Mouse (Mus musculus) forebrain, embryonic 10.5 days (tissue): ENCODE results near the gene Dennd4c. TPM values are rescaled to one million over a fixed set of nuclear protein-coding genes. Genes with fewer than 3 reads are reported as not detected.
A peak's percentile ranks its signal among the peaks of the same experiment; 100 is the strongest.

ENCODE experiments used
- DNase-seq: peaks from one replicate; pipeline ENCODE4 v3.0.0-alpha.2; 2017; ENCODE audit warnings: low spot score; ENCODE audit errors: extremely low spot score
- H3K27ac ChIP-seq: fragments of 300-500 bp; sonication (generic); 2 replicates; pipeline ENCODE4 v1.5.1; 2016; ENCODE audit warnings: mild to moderate bottlenecking
- H3K27me3 ChIP-seq: fragments of 300-500 bp; sonication (generic); 2 replicates; pipeline ENCODE4 v1.6.1; 2016; ENCODE audit warnings: mild to moderate bottlenecking; ENCODE audit not compliant: poor library complexity, severe bottlenecking
- H3K36me3 ChIP-seq: fragments of 300-500 bp; sonication (generic); replicated peaks from 2 replicates; pipeline ENCODE4 v1.6.1; 2016; ENCODE audit warnings: mild to moderate bottlenecking, moderate library complexity
- H3K4me1 ChIP-seq: fragments of 300-500 bp; sonication (generic); 2 replicates; pipeline ENCODE4 v1.6.1; 2016
- H3K4me3 ChIP-seq: fragments of 300-500 bp; sonication (generic); 2 replicates; pipeline ENCODE4 v1.5.1; 2016; ENCODE audit warnings: mild to moderate bottlenecking, moderate library complexity
- H3K9me3 ChIP-seq: fragments of 300-500 bp; sonication (generic); 2 replicates; pipeline ENCODE4 v1.6.1; 2016; ENCODE audit warnings: mild to moderate bottlenecking, moderate library complexity
- WGBS: fragments of 180-500 bp; shearing (Covaris S2); methylation state at CpG from one replicate; pipeline ENCODE4 v1.1.7; 2016; 5-methylcytosine and 5-hydroxymethylcytosine counted together
- polyA plus RNA-seq: library from polyadenylated mRNA; unstranded; fragments of >200 nt; fragmentation: Nextera tagmentation; extraction: Ambion mirVana; gene quantifications from 2 replicates; pipeline ENCODE4 v1.2.1, GENCODE M21; 2016

Dennd4c gene
- polyA plus RNA-seq, 1 experiment from 2014 or later = 6.2 TPM

DNA sequence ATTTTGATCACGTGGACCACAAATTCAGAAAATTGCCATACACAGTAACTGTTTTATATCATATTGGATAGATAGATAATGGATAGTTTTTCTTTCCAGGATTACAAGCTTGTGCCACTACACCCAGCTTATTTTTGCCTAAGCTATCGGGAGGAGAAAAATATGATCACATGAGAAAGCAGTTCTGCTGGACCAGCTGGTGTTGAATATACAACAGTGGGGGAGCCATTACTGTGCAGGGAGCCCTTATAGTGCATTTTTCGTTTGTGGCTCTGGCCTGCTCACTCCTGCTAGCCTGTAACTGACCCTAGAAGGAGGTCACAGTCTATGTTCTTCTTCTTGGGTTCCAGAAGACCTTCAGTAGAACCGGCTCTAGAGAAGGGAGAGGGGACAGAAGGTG is 124.7 kb downstream of the Dennd4c start:
- no peaks in the 10 kb centered on the region for H3K36me3 ChIP-seq
- DNase-seq = no peak
- H3K4me3 ChIP-seq = no peak overlapping the region
- H3K27ac ChIP-seq = no peak overlapping the region
- H3K27me3 ChIP-seq = peaks cover 51% of the 10 kb centered on the region
- H3K4me1 ChIP-seq = peaks cover 25% of the 10 kb centered on the region
- WGBS = 61% methylated on average over 4 of the region's 4 CpGs
- no peaks in the 10 kb centered on the region for H3K9me3 ChIP-seq

GRCm38 (mm10) chr4:86874146-86874847 is 125.9 kb downstream of the Dennd4c start, which contains the start of gene Acer2:
TSS of gene Acer2 (plus strand) at chr4:86874396.
- peaks cover 51% of the 10 kb centered on the region for H3K27me3 ChIP-seq
- H3K27ac ChIP-seq = peak within 1 kb of the TSS; percentile 80
- peak; percentile 66 for DNase-seq
- H3K4me3 ChIP-seq = peak within 1 kb of the TSS; percentile 80
- H3K4me1 ChIP-seq = peaks cover 25% of the 10 kb centered on the region
- H3K9me3 ChIP-seq = no peaks in the 10 kb centered on the region
- under 1% methylated on average over 59 of the region's 60 CpGs for WGBS
- H3K36me3 ChIP-seq = no peaks in the 10 kb centered on the region

DNA sequence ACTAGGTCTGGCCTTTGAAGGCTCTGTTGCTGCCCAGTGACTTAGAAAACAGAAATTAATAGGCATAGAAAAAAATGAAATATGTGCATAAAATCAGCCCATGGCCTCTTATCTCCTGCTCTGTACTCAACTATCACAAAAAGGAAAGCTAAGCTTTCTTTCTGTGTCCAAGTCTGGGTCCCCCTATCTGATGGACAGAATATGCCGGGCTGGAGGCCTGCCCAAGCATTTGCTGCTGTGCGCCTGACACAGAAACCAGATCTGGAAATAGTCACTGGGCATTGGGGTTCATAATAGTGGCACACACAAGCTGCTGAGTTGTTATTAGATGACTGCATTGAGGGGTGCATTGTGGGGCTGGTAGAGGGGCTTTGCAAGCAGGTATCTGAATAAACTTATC is 131.1 kb downstream of the Dennd4c start:
- Histone ChIP-seq H3K9me3 (no peaks in the 10 kb centered on the region), H3K27me3 (peaks cover 25% of the 10 kb centered on the region), H3K27ac (no peak overlapping the region), H3K4me3 (no peak overlapping the region), H3K36me3 (no peaks in the 10 kb centered on the region), H3K4me1 (peaks cover 17% of the 10 kb centered on the region)
- 99% methylated on average over 2 of the region's 2 CpGs for WGBS
- DNase-seq = no peak

DNA sequence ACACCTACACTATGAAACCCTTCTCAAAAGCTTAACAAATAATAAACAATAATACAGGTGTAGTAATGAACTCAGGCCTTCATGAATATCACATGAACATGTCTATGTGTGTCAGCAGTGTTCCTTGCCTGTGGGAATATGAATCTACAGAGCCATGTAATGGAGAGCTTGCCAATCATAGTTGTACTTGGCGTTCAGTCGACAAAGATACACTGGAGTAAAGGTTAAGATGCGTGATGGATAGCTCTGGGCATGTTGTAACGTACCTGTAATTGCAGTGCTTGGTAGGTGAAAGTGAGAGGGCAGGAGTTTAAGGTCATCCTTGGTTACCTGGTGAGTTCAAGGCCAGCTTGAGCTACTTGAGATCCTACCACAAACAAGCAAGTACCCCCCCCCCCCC is 132.8 kb downstream of the Dennd4c start:
- Histone ChIP-seq H3K27me3 (peaks cover 9% of the 10 kb centered on the region), H3K4me1 (no peaks in the 10 kb centered on the region), H3K4me3 (no peak overlapping the region), H3K27ac (no peak overlapping the region), H3K9me3 (no peaks in the 10 kb centered on the region), H3K36me3 (no peaks in the 10 kb centered on the region)
- 92% methylated on average over 4 of the region's 4 CpGs for WGBS
- DNase-seq = no peak

- Histone ChIP-seq H3K4me1 (no peaks in the 10 kb centered on the region), H3K27ac (no peak overlapping the region), H3K9me3 (no peaks in the 10 kb centered on the region), H3K4me3 (no peak overlapping the region), H3K36me3 (no peaks in the 10 kb centered on the region), H3K27me3 (no peaks in the 10 kb centered on the region)
- 67% methylated on average over 2 of the region's 2 CpGs for whole genome bisulfite sequencing
- DNase-seq = no peak
Observed at GRCm38 (mm10) chr4:86882413-86882812, 134.1 kb downstream of the Dennd4c start.

DNA sequence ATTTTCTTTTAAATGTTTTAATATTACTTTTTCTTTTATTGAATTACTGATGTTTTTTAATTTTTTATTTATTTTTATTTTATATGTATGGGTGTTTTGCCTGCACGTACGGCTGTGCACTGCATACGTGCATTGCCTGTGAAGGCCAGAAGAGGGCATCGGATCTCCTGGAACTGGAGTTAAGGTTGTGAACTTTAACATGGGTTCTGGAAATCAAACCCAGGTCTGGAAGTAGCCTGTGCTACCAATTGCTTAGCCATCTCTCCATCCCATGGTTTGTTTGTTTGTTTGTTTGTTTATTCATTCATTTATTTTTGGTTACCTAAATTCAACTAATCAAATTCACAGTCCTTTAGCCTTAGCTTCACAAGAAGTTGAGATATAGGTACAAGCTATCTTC is 136.6 kb downstream of the Dennd4c start:
- H3K27ac ChIP-seq = no peak overlapping the region
- H3K4me3 ChIP-seq = no peak overlapping the region
- no peaks in the 10 kb centered on the region for H3K27me3 ChIP-seq
- 46% methylated on average over 4 of the region's 4 CpGs for WGBS
- no peaks in the 10 kb centered on the region for H3K4me1 ChIP-seq
- H3K36me3 ChIP-seq = no peaks in the 10 kb centered on the region
- peak; percentile 39 for DNase-seq
- H3K9me3 ChIP-seq = no peaks in the 10 kb centered on the region

DNA sequence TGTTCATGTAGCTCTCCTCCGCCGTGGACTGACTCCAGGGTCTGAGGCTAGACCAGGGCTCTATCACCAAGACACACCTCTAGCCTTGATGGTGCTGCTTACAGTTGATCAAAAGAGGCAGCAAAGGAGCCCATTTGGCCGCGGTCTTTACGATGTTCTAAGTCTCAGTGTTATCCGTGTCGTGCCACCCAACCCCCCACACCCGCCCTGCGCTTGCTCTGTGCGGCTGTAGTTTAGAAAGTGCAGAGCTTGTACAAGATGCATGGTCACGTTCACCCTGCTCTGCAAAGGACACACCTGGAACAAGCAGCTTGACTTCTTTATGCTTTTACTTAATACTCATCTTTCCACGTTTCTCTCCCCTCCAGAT is 137.4 kb downstream of the Dennd4c start:
- Histone ChIP-seq H3K36me3 (no peaks in the 10 kb centered on the region), H3K4me1 (no peaks in the 10 kb centered on the region), H3K27me3 (no peaks in the 10 kb centered on the region), H3K4me3 (peak overlapping the region; percentile 27), H3K27ac (no peak overlapping the region), H3K9me3 (no peaks in the 10 kb centered on the region)
- DNase-seq = no peak
- 70% methylated on average over 12 of the region's 12 CpGs for WGBS

DNA sequence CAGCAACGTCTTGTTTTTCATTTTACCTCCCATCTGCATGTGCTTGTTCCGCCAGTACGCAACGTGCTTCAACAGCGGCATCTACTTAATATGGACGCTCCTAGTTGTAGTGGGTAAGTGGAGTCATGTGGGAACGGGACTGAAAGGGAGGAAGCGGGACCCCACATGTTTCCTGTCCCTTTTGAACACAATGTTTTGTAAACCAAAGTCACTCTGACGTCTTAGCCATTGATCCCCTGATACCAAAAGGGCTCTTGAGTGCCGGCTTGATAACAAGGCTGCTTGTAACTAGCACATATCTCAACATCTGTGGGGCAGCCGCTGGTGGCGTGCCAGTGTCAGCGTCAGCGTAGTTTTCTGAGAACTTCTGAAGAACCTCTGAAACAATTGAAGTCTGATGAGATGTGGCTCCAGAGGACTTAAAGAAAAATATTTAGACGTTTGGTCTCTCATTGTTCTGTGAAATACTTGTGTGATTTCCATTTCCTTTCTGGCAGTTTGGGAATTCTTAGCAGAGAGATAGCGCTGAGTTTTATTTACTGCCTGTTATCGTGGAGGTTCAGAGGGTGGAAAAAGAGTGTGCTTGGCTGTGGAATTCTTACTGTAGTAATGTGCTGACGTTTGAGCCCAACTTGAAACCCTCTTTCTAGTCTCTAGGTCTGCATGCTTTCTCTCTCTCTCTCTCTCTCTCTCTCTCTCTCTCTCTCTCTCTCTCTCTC is 138.0 kb downstream of the Dennd4c start:
- no peaks in the 10 kb centered on the region for H3K36me3 ChIP-seq
- 54% methylated on average over 18 of the region's 18 CpGs for WGBS
- peak overlapping the region; percentile 27 for H3K4me3 ChIP-seq
- H3K4me1 ChIP-seq = no peaks in the 10 kb centered on the region
- H3K27me3 ChIP-seq = no peaks in the 10 kb centered on the region
- H3K27ac ChIP-seq = no peak overlapping the region
- no peaks in the 10 kb centered on the region for H3K9me3 ChIP-seq
- no peak for DNase-seq

- Histone ChIP-seq H3K27ac (no peak overlapping the region), H3K36me3 (no peaks in the 10 kb centered on the region), H3K27me3 (no peaks in the 10 kb centered on the region), H3K4me1 (no peaks in the 10 kb centered on the region), H3K9me3 (no peaks in the 10 kb centered on the region), H3K4me3 (no peak overlapping the region)
- WGBS = 73% methylated on average over 5 of the region's 5 CpGs
- DNase-seq = no peak
Observed at GRCm38 (mm10) chr4:86887879-86888278, 139.5 kb downstream of the Dennd4c start.

DNA sequence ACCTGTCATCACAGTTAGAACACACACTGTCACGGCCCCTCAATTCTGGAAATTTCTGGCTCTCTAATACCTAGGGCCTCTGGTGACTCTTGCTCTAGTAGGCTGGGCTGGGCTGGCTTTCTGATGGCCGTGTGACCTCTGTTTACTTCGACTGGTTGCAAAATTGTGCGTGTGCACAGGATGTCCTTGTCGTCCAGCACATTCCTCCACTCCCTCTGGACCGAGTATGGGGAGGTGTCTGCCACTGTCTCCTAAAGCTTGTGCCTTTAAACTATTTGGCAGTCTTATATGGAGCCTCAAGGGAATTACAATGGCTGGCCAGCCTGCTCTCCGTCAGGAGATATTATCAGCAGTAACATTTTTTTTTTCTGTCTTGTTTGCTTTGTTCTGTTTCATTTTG is 149.1 kb downstream of the Dennd4c start:
- Histone ChIP-seq H3K4me1 (no peaks in the 10 kb centered on the region), H3K27ac (no peak overlapping the region), H3K9me3 (no peaks in the 10 kb centered on the region), H3K27me3 (no peaks in the 10 kb centered on the region), H3K4me3 (no peak overlapping the region), H3K36me3 (no peaks in the 10 kb centered on the region)
- 83% methylated on average over 7 of the region's 7 CpGs for WGBS
- DNase-seq = no peak

DNA sequence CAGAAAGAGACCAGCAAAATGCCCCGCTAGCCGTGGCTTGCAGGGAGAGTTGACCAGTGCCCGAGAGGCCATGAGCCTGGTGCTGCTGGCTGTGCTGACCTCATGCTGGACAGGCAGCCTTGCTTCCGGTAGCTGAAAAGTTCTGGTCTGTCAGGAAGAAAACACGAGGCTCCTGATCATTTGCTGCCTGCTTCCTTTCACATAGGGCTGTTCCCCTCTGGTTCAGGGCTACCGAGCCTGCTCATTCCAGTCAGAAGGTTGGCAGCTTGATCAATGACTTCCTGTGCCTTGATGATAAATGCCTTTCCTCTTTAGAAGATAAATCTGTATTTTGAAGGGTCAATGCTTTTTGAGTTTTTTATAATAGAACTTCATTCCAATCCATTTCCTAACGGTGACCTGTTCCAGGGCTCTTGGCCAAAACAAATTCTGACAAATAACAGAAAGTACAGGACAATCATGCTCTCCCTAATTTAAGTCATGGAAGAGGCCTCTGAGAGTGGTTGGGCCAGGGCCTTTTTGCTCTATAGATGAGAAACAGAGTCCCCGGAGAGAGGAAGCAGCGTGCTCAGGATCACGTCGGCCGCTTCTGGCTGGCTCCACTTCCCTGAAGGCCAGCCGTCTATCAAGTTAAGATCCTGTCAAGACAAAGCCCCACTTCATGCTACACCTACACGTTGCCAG is 150.6 kb downstream of the Dennd4c start:
- 81% methylated on average over 14 of the region's 14 CpGs for WGBS
- H3K27me3 ChIP-seq = no peaks in the 10 kb centered on the region
- no peak overlapping the region for H3K4me3 ChIP-seq
- H3K27ac ChIP-seq = no peak overlapping the region
- H3K36me3 ChIP-seq = no peaks in the 10 kb centered on the region
- no peak for DNase-seq
- no peaks in the 10 kb centered on the region for H3K9me3 ChIP-seq
- H3K4me1 ChIP-seq = no peaks in the 10 kb centered on the region
